Mouse (Mus musculus) ES-E14 (cell line): ENCODE measurements at regions not wholly inside any gene's neighbourhood (a gene's known extent, or its start where the extent isn't known, plus 50 kb on each side); places are given as distances from the start of the nearest gene placed in this dataset.
A peak's percentile ranks its signal among the peaks of the same experiment; 100 is the strongest.
"Not testable (repeated sequence)": the region's sequence is repeated elsewhere in the genome, so short reads cannot be mapped to it uniquely, and the experiment has no call there.

Source experiments
- DNase-seq: peaks from one replicate; pipeline ENCODE4 v3.0.0-alpha.2; 2013; ENCODE audit warnings: low read depth, low spot score
- H3K27ac ChIP-seq: 2 replicates; pipeline ENCODE4 v1.5.1; 2012; ENCODE audit warnings: low read depth, mild to moderate bottlenecking, low read length, moderate library complexity, mixed read lengths; ENCODE audit not compliant: poor library complexity, insufficient read depth, severe bottlenecking
- H3K36me3 ChIP-seq: 2 replicates; pipeline ENCODE4 v1.6.1; 2012; ENCODE audit warnings: mild to moderate bottlenecking, low read length, moderate library complexity, mixed read lengths; ENCODE audit not compliant: control insufficient read depth, poor library complexity, insufficient read depth, severe bottlenecking
- H3K4me1 ChIP-seq, 2 experiments: fragments of 150-350 bp in 1 of 2; sonication (generic) in 1 of 2; 2 replicates each; pipeline ENCODE4 v1.6.1; 2012; ENCODE audit warnings: low read length in 2 of 2, mild to moderate bottlenecking in 1 of 2, mixed read lengths in 1 of 2; ENCODE audit not compliant: control insufficient read depth in 2 of 2, insufficient read depth in 2 of 2, poor library complexity in 1 of 2
- H3K4me3 ChIP-seq, 2 experiments: fragments of 150-350 bp in 1 of 2; sonication (generic) in 1 of 2; 2 replicates each; pipeline ENCODE4 v1.5.1; 2012; ENCODE audit warnings: low read length in 2 of 2, low read depth in 1 of 2, mild to moderate bottlenecking in 1 of 2, mixed read lengths in 1 of 2; ENCODE audit not compliant: insufficient read depth in 1 of 2, poor library complexity in 1 of 2, severe bottlenecking in 1 of 2
- H3K9ac ChIP-seq: 2 replicates; pipeline ENCODE4 v1.6.1; 2012; ENCODE audit warnings: low read depth, mild to moderate bottlenecking, low read length, mixed read lengths; ENCODE audit not compliant: poor library complexity, insufficient read depth, severe bottlenecking
- H3K9me3 ChIP-seq: fragments of 150-350 bp; sonication (generic); 2 replicates; pipeline ENCODE4 v1.6.1; 2012; ENCODE audit warnings: low read depth, mild to moderate bottlenecking, low read length; ENCODE audit not compliant: control insufficient read depth, insufficient read depth
- CHD2 ChIP-seq: IDR thresholded peaks from 2 replicates; pipeline ENCODE4 v1.6.1; 2014; ENCODE audit warnings: mild to moderate bottlenecking, low read depth, low read length, inconsistent platforms
- HCFC1 ChIP-seq: IDR thresholded peaks from 2 replicates; pipeline ENCODE4 v1.6.1; 2012; ENCODE audit warnings: low read length, inconsistent platforms, borderline replicate concordance; ENCODE audit not compliant: insufficient read depth
- MAFK ChIP-seq: IDR thresholded peaks from 2 replicates; pipeline ENCODE4 v1.6.1; 2014; ENCODE audit warnings: mild to moderate bottlenecking, low read depth, low read length, inconsistent platforms; ENCODE audit not compliant: insufficient read depth
- ZC3H11A ChIP-seq: IDR thresholded peaks from 2 replicates; pipeline ENCODE4 v1.6.1; 2012; ENCODE audit warnings: low read depth, mild to moderate bottlenecking, inconsistent platforms, low read length, borderline replicate concordance
- ZNF384 ChIP-seq: IDR thresholded peaks from 2 replicates; pipeline ENCODE4 v1.6.1; 2012; ENCODE audit warnings: low read depth, low read length, inconsistent platforms
- in situ Hi-C, 2 experiments: fragments of 600-800 bp; cut with MboI; formaldehyde crosslinking; loops; one replicate each; pipeline ENCODE4 v1.15.1; 2025; ENCODE audit warnings: low sequenced_read_pairs in 2 of 2, inconsistent platforms in 1 of 2; ENCODE audit not compliant: unreplicated experiment in 2 of 2

GRCm38 (mm10) chr3:91957173-91957572 is 57.2 kb upstream of the Pglyrp3 start:
- Histone ChIP-seq H3K4me3 (no peak overlapping the region), H3K4me1 (no peaks in the 10 kb centered on the region; a peak in 1 of 4 replicates), H3K27ac (no peak overlapping the region), H3K9me3 (0 out of 2 replicates have a peak, but pooled peaks cover 5% of the 10 kb centered on the region), H3K9ac (no peak overlapping the region), H3K36me3 (no peaks in the 10 kb centered on the region)
- in situ Hi-C loops, result no loop called here
- TF ChIP-seq HCFC1 (no peak), CHD2 (no peak), MAFK (no peak), ZNF384 (no peak), ZC3H11A (no peak)
- DNase-seq, result no peak

GRCm38 (mm10) chr3:91958571-91958970 is 55.8 kb upstream of the Pglyrp3 start:
- TF ChIP-seq ZC3H11A (no peak), MAFK (no peak), HCFC1 (no peak), ZNF384 (no peak), CHD2 (no peak)
- no peak overlapping the region for H3K9ac ChIP-seq
- no peak overlapping the region for H3K27ac ChIP-seq
- no peaks in the 10 kb centered on the region; a peak in 1 of 4 replicates for H3K4me1 ChIP-seq
- 0 out of 2 replicates have a peak, but pooled peaks cover 5% of the 10 kb centered on the region for H3K9me3 ChIP-seq
- in situ Hi-C loops, result no loop called here
- H3K4me3 ChIP-seq, result no peak overlapping the region
- no peaks in the 10 kb centered on the region for H3K36me3 ChIP-seq
- DNase-seq, result peak; percentile 13

GRCm38 (mm10) chr3:91963881-91964280 is 50.5 kb upstream of the Pglyrp3 start:
- peak; percentile 56 for DNase-seq
- H3K4me1 ChIP-seq, H3K9ac ChIP-seq, in situ Hi-C loops, H3K36me3 ChIP-seq, H3K4me3 ChIP-seq, H3K9me3 ChIP-seq: not testable (repeated sequence)
- H3K27ac ChIP-seq, result peak overlapping the region; percentile 91

GRCm38 (mm10) chr3:91964543-91964942 is 49.8 kb upstream of the Pglyrp3 start:
- H3K36me3 ChIP-seq, in situ Hi-C loops: not testable (repeated sequence)
- H3K27ac ChIP-seq, result peak overlapping the region; percentile 91

More at GRCm38 (mm10) chr3:91964543-91964942, 49.8 kb upstream of the Pglyrp3 start:
- not testable (repeated sequence) for H3K9me3 ChIP-seq, H3K4me1 ChIP-seq, H3K4me3 ChIP-seq, H3K9ac ChIP-seq
- DNase-seq, result peak; percentile 54
